Mouse (Mus musculus): ENCODE results near the gene Fn1.

The Fn1 gene

GRCm38 (mm10) chr1:71652551-71653399, at the start of gene Fn1:
TSS of gene Fn1 (minus strand) at chr1:71653200.
- DNase-seq (ENCODE audit: low spot score) = no peak

GRCm38 (mm10) chr1:71696093-71696492, 43.1 kb upstream of the Fn1 start:
- no peak for DNase-seq (ENCODE audit: low spot score)

GRCm38 (mm10) chr1:71691472-71692277, 38.7 kb upstream of the Fn1 start:
- DNase-seq (ENCODE audit: low spot score) = no peak

- DNase-seq (ENCODE audit: low spot score) = no peak
Measured at GRCm38 (mm10) chr1:71688926-71689303, 35.9 kb upstream of the Fn1 start.

DNA sequence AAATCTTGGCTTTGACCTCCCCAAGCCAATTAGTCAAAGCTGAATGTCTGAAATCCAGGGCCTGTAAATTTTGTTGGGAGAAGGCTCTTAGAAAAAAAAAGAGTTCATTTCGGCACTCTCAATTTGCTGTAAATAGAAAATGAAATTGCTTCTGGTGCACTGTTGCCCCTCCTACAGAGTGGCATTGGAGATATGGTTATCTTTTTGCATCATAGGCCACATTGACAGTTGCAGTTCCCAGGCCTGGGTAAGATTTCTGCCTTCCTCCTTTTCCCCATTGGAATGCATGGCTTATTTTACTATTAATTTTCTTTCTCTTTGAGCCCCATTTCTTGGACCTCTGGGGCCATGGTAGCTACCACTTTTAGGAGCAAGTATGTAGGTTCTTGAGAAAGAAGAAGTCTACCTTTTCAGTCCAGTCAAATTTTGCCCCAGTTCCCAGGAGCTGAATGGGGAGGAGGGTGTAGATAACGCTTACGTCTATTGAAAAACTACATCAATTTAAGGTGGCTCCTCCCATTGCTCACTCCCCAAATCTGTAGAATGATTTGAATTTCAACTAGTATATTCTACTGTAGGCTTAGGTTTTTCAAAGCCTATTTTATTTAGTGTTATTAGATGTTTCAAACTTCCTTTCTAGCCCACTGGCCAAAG, 35.4 kb upstream of the Fn1 start:
- DNase-seq (ENCODE audit: low spot score) = no peak

DNA sequence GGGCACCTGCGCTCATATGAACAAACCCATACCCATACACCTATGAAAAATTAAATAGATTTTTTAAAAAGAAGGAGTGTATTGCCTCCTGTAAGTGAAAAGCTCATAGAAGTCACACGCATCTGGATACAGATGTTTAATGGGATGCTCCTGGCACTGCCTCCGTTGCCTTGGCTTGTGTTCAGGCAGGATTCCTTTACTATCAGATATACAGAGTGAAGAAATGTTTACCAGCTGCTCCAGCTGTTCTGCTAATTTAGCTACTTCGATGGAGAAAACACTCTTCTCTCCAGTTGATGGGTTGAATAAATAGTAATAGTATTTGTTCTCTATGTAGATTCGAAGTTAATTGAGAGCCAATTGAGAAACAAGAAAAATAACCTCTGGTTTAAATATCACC, 33.8 kb upstream of the Fn1 start:
- DNase-seq (ENCODE audit: low spot score) = no peak

DNA sequence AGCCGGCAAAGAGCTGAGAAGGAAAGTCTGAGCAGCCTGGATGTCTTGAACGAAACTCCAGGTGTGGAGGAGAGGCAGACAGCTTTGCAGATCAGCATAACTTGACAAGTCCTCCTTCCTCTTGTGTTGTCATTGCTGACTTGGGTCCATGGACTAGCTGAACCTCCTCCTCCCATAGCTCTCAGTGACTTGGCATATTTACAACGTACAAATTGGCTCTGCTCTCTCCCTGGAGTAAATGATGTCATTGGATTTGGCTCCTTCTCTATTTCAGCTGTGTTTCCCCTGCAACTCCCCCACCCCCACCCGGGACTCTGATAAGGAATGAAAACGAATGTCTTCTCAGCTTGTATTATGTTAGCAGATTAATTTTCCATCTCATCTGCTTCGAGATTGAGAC, 30.7 kb upstream of the Fn1 start:
- no peak for DNase-seq (ENCODE audit: low spot score)

- DNase-seq (ENCODE audit: low spot score) = no peak
Measured at GRCm38 (mm10) chr1:71682194-71682715, 29.3 kb upstream of the Fn1 start.

DNA sequence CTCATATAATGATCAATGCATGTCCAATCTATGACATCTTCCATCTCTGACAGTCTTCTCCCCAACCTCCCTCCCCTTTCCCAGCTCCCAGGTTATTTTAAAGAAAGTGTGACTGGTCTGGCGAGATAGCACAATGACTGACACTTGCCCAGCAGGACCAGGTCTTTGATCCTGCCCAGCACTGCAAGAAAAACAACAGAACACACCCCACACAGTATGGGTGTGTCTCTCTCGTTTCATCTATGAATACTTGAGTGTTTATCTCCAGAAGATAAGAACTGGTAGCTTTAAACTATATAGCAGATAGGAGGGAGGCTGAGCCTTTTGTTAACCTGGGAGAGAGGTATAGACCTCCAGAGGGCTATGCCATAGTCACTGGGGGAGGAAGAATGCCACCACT, 28.3 kb upstream of the Fn1 start:
- no peak for DNase-seq (ENCODE audit: low spot score)

GRCm38 (mm10) chr1:71680046-71680672, 27.2 kb upstream of the Fn1 start:
- no peak for DNase-seq (ENCODE audit: low spot score)

DNA sequence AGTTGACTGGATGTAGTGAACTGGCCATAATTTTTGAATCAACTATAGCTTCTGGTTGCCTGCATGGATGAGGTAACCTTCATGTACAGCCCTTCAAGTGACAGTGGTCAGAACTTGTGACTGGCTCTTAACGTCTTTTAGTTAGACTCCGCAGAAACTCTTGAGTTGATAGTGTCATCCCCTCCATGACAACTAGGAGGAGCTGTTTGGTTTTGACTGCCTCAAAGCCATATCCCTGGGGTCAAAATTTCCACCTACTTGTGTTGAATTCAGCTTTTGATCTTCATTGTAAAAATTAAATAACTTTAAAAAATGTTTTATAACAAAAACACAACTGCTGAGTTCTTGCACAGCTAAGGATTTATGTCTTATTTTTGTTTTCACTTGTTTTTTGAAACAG, 22.4 kb upstream of the Fn1 start:
- no peak for DNase-seq (ENCODE audit: low spot score)

DNA sequence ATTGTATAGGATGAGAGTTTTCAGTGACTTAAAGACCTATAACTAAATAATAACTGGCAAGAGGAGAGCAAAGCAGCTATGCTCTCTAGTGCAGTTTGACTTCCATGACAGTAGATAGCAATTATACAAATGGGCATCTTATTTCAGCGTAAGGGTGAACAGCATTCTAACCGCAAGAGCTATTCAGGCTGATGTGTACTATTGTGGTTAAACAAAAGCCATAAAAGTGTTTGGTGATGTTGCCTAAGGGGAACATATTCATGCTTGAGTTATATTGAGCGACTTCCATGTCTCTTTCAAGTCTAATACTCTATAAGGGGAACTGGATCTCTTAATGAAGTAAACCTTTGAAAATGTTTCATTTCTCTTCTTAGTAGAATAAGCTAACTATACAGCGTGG, 21.3 kb upstream of the Fn1 start:
- no peak for DNase-seq (ENCODE audit: low spot score)

DNA sequence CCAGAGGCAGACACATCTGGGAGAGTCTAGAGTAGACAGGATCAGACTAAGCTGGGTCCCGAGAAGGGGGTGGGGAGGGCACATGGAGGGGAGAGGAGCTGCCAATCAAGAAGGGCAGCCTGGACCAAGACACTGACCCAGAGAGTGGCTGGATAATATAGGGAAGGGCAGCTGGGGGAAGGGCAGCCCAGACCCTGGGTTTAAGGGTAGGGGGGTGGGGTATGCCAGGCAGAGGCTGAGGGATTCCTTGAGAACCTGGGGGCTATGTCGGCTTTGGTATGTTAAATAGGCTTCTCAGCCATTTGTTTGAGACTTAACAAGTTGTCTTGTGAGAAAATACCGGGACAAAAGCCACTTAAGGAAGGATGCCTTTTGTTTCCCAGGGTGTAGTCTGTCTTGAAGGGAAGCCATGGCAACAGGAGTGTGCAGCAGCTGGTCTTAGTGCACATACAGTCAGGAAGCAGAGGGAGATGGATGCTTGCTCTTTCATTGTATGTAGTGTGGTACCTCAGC, 20.5 kb upstream of the Fn1 start:
- DNase-seq (ENCODE audit: low spot score) = no peak

GRCm38 (mm10) chr1:71672346-71672745, 19.3 kb upstream of the Fn1 start:
- no peak for DNase-seq (ENCODE audit: low spot score)

DNA sequence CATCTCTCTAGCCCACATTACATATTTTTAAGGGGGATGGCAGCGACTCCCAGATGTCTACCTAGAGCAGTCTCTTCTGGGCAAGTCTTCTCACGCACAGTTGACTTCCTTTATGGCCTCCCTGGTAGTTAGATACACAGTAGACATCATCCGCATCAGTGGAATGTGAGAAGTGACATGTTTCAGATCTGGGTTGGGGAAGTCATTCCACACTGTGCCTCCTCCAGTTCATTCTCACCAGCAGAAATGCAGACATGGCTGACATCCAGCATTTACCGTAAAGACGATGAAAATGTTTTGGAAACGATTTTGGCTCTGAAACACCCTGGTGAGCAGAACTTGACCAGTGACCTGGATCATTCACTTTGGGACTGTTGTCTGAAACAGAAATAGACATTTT, 10.2 kb upstream of the Fn1 start:
- DNase-seq (ENCODE audit: low spot score) = no peak

DNA sequence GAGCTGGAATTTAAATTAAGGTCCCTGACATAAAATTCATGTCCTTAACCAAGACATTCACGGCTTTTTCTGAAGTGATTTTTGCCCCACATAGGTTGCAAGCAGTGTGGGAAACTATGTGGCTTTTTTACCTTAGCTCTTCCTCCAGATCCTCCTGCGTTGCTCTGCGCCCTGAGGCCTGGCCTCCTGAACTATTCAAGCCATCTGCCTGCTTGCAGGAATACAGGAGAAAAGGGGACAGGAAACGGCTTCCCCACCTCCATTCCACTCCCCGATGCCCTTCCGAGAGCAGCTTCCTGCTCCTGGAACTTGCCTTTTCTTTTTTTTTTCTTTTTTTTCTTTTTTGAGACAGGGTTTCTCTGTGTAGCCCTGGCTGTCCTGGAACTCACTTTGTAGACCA, 5.6 kb upstream of the Fn1 start:
- DNase-seq (ENCODE audit: low spot score) = no peak

DNA sequence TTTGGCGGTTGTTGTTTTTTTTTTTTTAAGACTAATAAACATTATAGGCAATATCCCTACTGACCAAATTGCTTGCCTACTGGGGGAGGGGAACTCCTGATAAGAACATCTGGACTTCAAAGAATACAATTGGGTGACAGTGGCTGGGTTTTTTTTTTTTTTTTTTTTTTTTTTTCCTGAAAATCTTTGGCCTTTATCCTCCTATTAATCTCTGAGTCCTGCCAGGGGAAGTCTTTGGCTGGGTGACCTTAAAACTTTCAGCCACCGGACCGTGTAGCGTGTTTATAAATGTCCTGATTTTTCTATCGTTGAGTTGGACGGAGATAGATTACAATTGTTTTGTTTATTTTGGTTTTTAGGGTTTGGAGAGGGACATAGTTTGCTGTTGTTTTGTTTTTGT, 3.3 kb upstream of the Fn1 start:
- DNase-seq (ENCODE audit: low spot score) = no peak

DNA sequence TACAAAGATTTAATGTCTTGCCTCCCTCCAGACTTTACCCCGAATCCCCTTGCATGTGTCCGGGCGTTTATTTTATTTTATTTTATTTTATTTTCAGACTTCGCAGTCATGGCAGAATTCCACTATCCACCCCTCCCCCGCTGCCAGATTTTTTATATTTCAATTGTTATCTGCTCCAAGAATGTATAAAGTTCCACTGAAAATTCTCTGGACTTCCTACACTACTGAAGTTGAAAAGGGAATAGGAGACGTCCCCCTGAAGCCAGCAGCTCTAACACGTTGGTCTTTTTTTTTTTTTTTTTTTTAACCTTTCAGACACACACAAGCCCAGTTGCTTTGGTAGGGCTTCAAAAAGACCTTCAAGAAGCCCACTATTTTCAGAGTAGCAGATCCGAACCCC, 1.2 kb upstream of the Fn1 start:
- no peak for DNase-seq (ENCODE audit: low spot score)

DNA sequence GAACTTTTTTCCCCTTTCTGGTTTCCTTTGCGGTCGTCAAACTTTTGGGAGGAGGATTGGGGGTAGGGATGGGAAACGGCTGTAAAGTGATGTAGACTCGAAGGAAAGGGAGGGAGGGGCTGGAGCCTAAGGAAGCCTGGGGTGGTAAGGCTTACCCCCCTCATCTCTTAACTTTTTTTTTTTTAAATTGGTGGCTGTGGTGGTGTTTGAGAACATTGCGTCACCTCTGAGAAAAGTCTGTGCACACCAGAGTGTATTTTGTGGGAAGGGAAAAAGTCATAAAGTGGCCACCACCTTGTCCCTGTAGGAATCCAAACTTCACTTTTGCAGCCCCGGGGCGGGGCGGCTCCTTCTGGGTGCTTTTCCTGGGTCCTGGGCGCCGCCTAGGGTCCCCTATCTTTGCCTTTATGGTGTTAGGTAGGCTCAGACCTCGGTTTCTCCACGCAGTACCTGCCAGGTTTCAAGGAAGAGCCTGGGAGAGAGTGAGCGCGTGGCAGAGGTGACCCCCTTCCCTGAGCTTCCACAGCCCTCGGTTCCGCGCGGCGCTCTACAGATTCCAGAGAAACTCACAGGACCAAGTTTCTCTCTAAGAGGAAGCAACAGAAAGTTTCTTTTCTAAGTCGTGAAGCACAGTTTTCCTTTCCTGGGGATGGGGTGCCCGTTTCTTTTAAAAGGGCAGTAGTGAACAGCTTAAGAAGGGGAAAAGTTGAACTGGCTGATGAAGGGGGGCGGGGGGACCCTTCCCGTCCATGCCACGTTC, 580 bp upstream of the Fn1 start:
- DNase-seq (ENCODE audit: low spot score) = no peak

DNA sequence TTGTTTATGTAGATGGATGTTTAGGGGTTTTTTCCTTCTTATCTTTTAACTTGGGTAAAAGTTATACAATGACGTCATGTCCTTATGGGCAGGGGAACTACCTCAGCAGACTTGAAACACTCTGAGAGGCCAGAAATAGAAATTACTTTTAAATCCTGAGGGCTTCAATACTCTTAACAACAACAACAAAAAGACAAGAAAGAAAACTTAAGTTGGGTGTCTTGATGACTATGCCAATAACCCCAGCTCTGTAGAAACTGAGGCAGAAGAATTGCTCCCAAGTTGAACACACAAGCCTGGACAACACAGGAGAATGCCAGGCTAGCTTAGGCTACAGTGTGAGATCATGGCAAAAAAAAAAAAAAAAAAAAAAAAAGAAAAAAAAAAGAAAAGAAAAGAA, 1.2 kb downstream of the Fn1 start:
- no peak for DNase-seq (ENCODE audit: low spot score)

GRCm38 (mm10) chr1:71651315-71651714, 1.7 kb downstream of the Fn1 start:
- no peak for DNase-seq (ENCODE audit: low spot score)

Data from T-cell, adult 2 months (primary cell).